Mouse (Mus musculus) gastrocnemius, postnatal 25 days (tissue): ENCODE measurements around the gene Mapk14. TPM values are rescaled to one million over a fixed set of nuclear protein-coding genes. Genes with fewer than 3 reads are reported as not detected.

Experiments
- DNase-seq: peaks from one replicate; pipeline ENCODE4 v3.0.0; 2022
- total RNA-seq, 2 experiments: library from RNA; stranded (reverse); gene quantifications; 1 replicate in 1 of 2; 2 replicates in 1 of 2; pipeline ENCODE4 v1.2.3; 2021

Mapk14 gene
- total RNA-seq, 2 experiments from 2014 or later: 68.0 to 81.3 TPM

DNA sequence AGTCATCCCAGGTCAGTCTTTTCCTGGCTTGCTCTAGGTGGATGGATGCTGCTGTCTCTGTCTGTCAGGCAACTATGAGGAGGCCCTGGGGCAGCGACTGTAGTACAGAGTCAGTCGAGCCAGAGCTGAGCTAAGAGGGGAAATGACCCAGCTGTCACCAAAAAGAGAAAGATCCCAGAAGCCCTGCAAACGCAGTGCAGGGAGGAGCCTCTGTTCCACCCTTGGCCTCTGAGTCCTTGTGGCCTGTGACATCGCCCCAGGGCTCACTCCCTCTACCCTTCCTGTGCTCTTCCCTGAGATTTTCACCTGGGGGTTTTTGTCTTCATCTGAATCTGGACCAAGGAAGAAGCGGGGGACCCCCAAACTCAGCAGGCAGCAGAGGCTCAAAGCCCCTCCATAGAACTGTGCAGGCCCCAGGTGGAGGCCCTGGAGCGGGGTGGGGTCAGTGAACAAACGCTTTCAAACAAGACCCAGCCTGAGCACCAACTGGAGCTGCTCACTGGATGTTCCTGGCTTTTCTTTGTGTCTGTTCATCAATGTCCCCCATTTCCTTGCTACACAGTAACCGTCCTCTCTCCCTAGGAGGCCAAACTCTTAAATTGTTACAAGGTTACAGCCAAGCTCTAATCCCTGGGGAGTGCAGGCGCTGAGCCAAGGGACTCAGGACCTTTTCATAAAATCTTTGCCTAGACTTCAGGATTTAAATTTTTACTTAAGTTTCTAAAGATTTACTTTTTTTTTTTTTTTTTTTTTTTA is 90.3 kb downstream of the Mapk14 start:
- no peak for DNase-seq

DNA sequence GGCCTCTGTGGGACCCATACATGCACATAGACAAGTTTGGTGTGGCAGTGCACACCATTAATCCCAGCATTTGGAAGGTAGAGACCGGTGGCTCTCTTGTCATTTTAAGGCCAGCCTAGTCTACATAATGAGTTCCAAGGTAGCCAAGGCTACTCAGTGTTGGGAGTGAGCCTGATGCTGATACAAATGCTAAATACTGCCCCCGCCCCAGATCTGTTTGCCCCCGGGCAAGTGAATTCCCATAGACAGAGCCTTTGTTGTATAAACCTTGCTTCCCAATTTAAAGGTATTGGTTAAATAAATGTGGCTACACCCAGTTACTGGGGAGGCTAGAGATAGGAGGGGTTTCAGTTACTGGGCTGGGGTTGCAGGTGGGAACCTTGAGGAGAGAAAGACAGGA is 93.9 kb downstream of the Mapk14 start:
- DNase-seq: no peak

DNA sequence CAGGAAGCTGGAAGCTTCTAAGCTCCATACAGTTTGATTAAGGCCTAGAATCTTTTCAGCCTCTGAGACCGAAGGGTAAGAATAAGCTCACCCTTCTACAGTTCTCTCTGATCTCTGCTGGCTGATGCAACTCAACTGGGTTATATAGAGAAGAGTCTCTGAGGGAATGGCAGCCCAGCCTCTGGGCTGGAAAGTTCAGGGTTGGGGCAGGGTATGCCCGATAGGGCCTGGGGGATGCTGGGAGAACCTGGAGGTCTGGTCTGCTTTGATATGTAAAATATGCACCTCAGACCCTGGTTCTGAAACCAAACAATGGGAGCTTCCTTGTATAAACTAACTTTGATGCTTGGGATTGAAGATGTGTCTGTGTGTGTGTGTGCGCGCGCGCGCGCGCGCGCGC is 96.4 kb downstream of the Mapk14 start:
- no peak for DNase-seq

DNA sequence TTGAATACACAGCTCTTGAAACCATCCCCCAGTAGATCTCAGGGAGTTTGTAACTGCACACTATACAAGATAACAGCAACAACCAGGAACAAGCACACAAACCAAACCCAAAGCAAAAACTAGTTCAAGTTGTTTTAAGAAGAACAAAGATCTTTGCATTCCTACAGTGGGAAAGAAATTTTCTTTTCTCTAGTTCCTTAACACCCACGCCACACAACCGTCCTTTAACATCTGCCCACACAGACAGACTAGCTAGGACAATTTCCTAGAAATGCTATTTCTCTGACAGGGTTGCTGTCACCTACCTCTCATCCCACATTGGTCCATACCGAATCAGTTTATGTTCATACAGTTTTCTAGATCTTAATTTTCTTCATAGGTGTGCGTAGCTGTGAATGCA is 105.9 kb downstream of the Mapk14 start:
- DNase-seq: no peak

Other genes starting within 250 kb of the Mapk14 start
- gene Fkbp5, start 173.8 kb upstream of the Mapk14 start, total RNA-seq: 10 to 100 TPM; 61.0 to 63.6 TPM
- not detected for gene Armc12, start 160.5 kb upstream of the Mapk14 start, total RNA-seq
- gene Clpsl2, start 141.9 kb upstream of the Mapk14 start, total RNA-seq: not detected
- not detected for gene Clps, start 130.6 kb upstream of the Mapk14 start, total RNA-seq
- not detected for gene Lhfpl5, start 115.7 kb upstream of the Mapk14 start, total RNA-seq
- 10 to 100 TPM; 25.0 to 31.4 TPM for gene Srpk1, start 68.6 kb upstream of the Mapk14 start, total RNA-seq
- gene Slc26a8, start 1.1 kb upstream of the Mapk14 start, total RNA-seq: under 1 TPM in 1 of 2 experiments, not detected in 1; 0.27 TPM
- under 1 TPM in 1 of 2 experiments, not detected in 1; 0.94 TPM for gene AC170998.1, start 34.8 kb downstream of the Mapk14 start, total RNA-seq
- under 1 TPM in 1 of 2 experiments, not detected in 1; 0.16 TPM for gene Mapk13, start 78.0 kb downstream of the Mapk14 start, total RNA-seq
- gene Brpf3, start 109.8 kb downstream of the Mapk14 start, total RNA-seq: 10 to 100 TPM; 12.1 to 12.3 TPM
- not detected for gene Pnpla1, start 167.1 kb downstream of the Mapk14 start, total RNA-seq
- gene 4930539E08Rik, start 224.0 kb downstream of the Mapk14 start, total RNA-seq: not detected